Mouse (Mus musculus) heart, adult 9 months (tissue): ENCODE data around the gene Vmn1r235.
A peak's percentile ranks its signal among the peaks of the same experiment; 100 is the strongest.

Source experiments
- DNase-seq, 2 experiments: peaks; one replicate each; pipeline ENCODE4 v3.0.0; 2022; ENCODE audit warnings: low spot score in 2 of 2

Vmn1r235 gene

GRCm38 (mm10) chr17:21256111-21256510 is at the start of gene Vmn1r235:
Gene Vmn1r235, plus strand, starts transcription at chr17:21256411.
- no peak for DNase-seq

- peak; percentile 9 to 30 for DNase-seq
Observed at GRCm38 (mm10) chr17:21211081-21211480, 45.1 kb upstream of the Vmn1r235 start.

GRCm38 (mm10) chr17:21225787-21226186 is 30.4 kb upstream of the Vmn1r235 start, which contains the start of gene Vmn1r234:
Gene Vmn1r234, plus strand, starts transcription at chr17:21226087.
- DNase-seq = no peak

- peak in 1 of 2 experiments; percentile 6 for DNase-seq
Observed at GRCm38 (mm10) chr17:21231654-21232053, 24.6 kb upstream of the Vmn1r235 start.

GRCm38 (mm10) chr17:21272103-21272502 is 15.9 kb downstream of the Vmn1r235 start:
- DNase-seq = peak; percentile 2 to 26

GRCm38 (mm10) chr17:21282642-21283041 is 26.4 kb downstream of the Vmn1r235 start, which contains the start of gene Vmn1r236:
Gene Vmn1r236, plus strand, starts transcription at chr17:21282942.
- no peak for DNase-seq

GRCm38 (mm10) chr17:21284395-21284794 is 28.2 kb downstream of the Vmn1r235 start:
- no peak for DNase-seq

- no peak for DNase-seq
Observed at GRCm38 (mm10) chr17:21289695-21290094, 33.5 kb downstream of the Vmn1r235 start.

- no peak for DNase-seq
Observed at GRCm38 (mm10) chr17:21311565-21311964, 55.4 kb downstream of the Vmn1r235 start, which contains the start of gene Vmn1r237. Gene Vmn1r237, plus strand, starts transcription at chr17:21311865.
